Mouse (Mus musculus) frontal cortex, adult 2 months (tissue): ENCODE measurements around the gene Krtap3-2. TPM values are rescaled to one million over a fixed set of nuclear protein-coding genes. Genes with fewer than 3 reads are reported as not detected.
"Not testable (repeated sequence)": the region's sequence is repeated elsewhere in the genome, so short reads cannot be mapped to it uniquely, and the experiment has no call there.

Experiments used
- DNase-seq, 2 experiments: peaks; one replicate each; pipeline ENCODE4 v3.0.0; 2022; ENCODE audit warnings: low spot score in 1 of 2; ENCODE audit errors: extremely low spot score in 1 of 2
- polyA plus RNA-seq: library from polyadenylated mRNA; depleted of rRNA; stranded (reverse); fragments of >200 nt; gene quantifications from 2 replicates; pipeline ENCODE4 v1.2.3, GENCODE M21; 2012; rRNA removed

Gene Krtap3-2
- not detected in 2 replicates for polyA plus RNA-seq

- DNase-seq: no peak
Observed at GRCm38 (mm10) chr11:99556753-99557152, at the start of gene Krtap3-2. Gene Krtap3-2 (minus strand): TSS chr11:99556853.

GRCm38 (mm10) chr11:99603208-99603607, 46.6 kb upstream of the Krtap3-2 start, which contains the start of gene Gm11938:
Gene Gm11938 (minus strand): TSS chr11:99603308.
- DNase-seq: not testable (repeated sequence)

- DNase-seq: not testable (repeated sequence)
Observed at GRCm38 (mm10) chr11:99597742-99598141, 41.1 kb upstream of the Krtap3-2 start, which contains the start of gene Krtap9-3. Gene Krtap9-3 (minus strand): TSS chr11:99598105.

GRCm38 (mm10) chr11:99590981-99591380, 34.3 kb upstream of the Krtap3-2 start, which contains the start of gene Krtap1-3:
Gene Krtap1-3 (minus strand): TSS chr11:99591339.
- no peak for DNase-seq

GRCm38 (mm10) chr11:99585096-99585495, 28.4 kb upstream of the Krtap3-2 start:
- peak in 1 of 2 experiments; percentile 42 for DNase-seq

GRCm38 (mm10) chr11:99583245-99583704, 26.6 kb upstream of the Krtap3-2 start, which contains the start of gene Krtap1-4:
Gene Krtap1-4 (minus strand): TSS chr11:99583654.
- DNase-seq: no peak

GRCm38 (mm10) chr11:99581564-99581963, 24.9 kb upstream of the Krtap3-2 start:
- peak in 1 of 2 experiments; percentile 51 for DNase-seq

- no peak for DNase-seq
Observed at GRCm38 (mm10) chr11:99581051-99581450, 24.4 kb upstream of the Krtap3-2 start.

GRCm38 (mm10) chr11:99580636-99581035, 24.0 kb upstream of the Krtap3-2 start, which contains the start of gene Krtap1-5:
Gene Krtap1-5 (minus strand): TSS chr11:99581016.
- DNase-seq: no peak

GRCm38 (mm10) chr11:99574106-99574505, 17.5 kb upstream of the Krtap3-2 start:
- peak in 1 of 2 experiments; percentile 82 for DNase-seq

GRCm38 (mm10) chr11:99573164-99573563, 16.5 kb upstream of the Krtap3-2 start:
- peak in 1 of 2 experiments; percentile 44 for DNase-seq

- DNase-seq: no peak
Observed at GRCm38 (mm10) chr11:99566530-99566929, 9.9 kb upstream of the Krtap3-2 start, which contains the start of gene Krtap3-1. Gene Krtap3-1 (minus strand): TSS chr11:99566630.

- DNase-seq: no peak
Observed at GRCm38 (mm10) chr11:99562580-99562979, 5.9 kb upstream of the Krtap3-2 start.

- no peak for DNase-seq
Observed at GRCm38 (mm10) chr11:99559366-99559765, 2.7 kb upstream of the Krtap3-2 start, which contains the start of gene Gm11939. Gene Gm11939 (minus strand): TSS chr11:99559466.

GRCm38 (mm10) chr11:99557976-99558745, 1.5 kb upstream of the Krtap3-2 start:
- DNase-seq: no peak

GRCm38 (mm10) chr11:99556195-99556594, 458 bp downstream of the Krtap3-2 start:
- DNase-seq: no peak

GRCm38 (mm10) chr11:99550765-99551164, 5.9 kb downstream of the Krtap3-2 start, which contains the start of gene Krtap3-3:
Gene Krtap3-3 (minus strand): TSS chr11:99550865.
- DNase-seq: no peak

- no peak for DNase-seq
Observed at GRCm38 (mm10) chr11:99547892-99548291, 8.8 kb downstream of the Krtap3-2 start.

GRCm38 (mm10) chr11:99539721-99540120, 16.9 kb downstream of the Krtap3-2 start:
- peak in 1 of 2 experiments; percentile 59 for DNase-seq

GRCm38 (mm10) chr11:99521288-99521860, 35.3 kb downstream of the Krtap3-2 start, which contains the start of gene Krt39:
Gene Krt39 (minus strand): TSS chr11:99521338.
- DNase-seq: no peak

GRCm38 (mm10) chr11:99514098-99514497, 42.6 kb downstream of the Krtap3-2 start:
- DNase-seq: no peak
